Mouse (Mus musculus): ENCODE data around the gene Hoxb4. TPM values are rescaled to one million over a fixed set of nuclear protein-coding genes. Genes with fewer than 3 reads are reported as not detected.

The Hoxb4 gene
- polyA plus RNA-seq, 1 experiment from 2014 or later, result 10.2 TPM

MicroRNAs within 50 kb of the gene (microRNA counts, 519-probe panel; counts per million panel counts)
- 8,053 counts per million, percentile 98 among the panel's probes with 10 or more counts for microRNA mmu-miR-10a

Small RNA genes within 50 kb of the gene (microRNA-seq; reads per million reads assigned to microRNA genes)
- gene Mir10a, result 192,468 reads per million, percentile 100 among the genes with 10 or more reads in this experiment

Other genes starting within 250 kb of the Hoxb4 start
- gene Atp5g1, start 242.6 kb upstream of the Hoxb4 start, polyA plus RNA-seq (2016; fragmentation: Nextera tagmentation; extraction: Ambion mirVana), result 483 and 502 TPM in 2 replicates
- not detected in 2 replicates for gene Calcoco2, start 206.3 kb upstream of the Hoxb4 start, polyA plus RNA-seq (2016; fragmentation: Nextera tagmentation; extraction: Ambion mirVana)
- not detected in 2 replicates for gene Ttll6, start 184.5 kb upstream of the Hoxb4 start, polyA plus RNA-seq (2016; fragmentation: Nextera tagmentation; extraction: Ambion mirVana)
- gene Hoxb13, start 124.0 kb upstream of the Hoxb4 start, polyA plus RNA-seq (2016; fragmentation: Nextera tagmentation; extraction: Ambion mirVana), result 1.1 and 7.6 TPM in 2 replicates
- gene Hoxb9, start 46.8 kb upstream of the Hoxb4 start, polyA plus RNA-seq (2016; fragmentation: Nextera tagmentation; extraction: Ambion mirVana), result 76.1 and 90.5 TPM in 2 replicates
- 35.7 and 53.3 TPM in 2 replicates for gene Hoxb8, start 36.4 kb upstream of the Hoxb4 start, polyA plus RNA-seq (2016; fragmentation: Nextera tagmentation; extraction: Ambion mirVana)
- gene Hoxb7, start 31.6 kb upstream of the Hoxb4 start, polyA plus RNA-seq (2016; fragmentation: Nextera tagmentation; extraction: Ambion mirVana), result 97.1 and 101 TPM in 2 replicates
- gene Hoxb6, start 25.8 kb upstream of the Hoxb4 start, polyA plus RNA-seq (2016; fragmentation: Nextera tagmentation; extraction: Ambion mirVana), result 145 and 151 TPM in 2 replicates
- 79.2 and 94.7 TPM in 2 replicates for gene Hoxb5, start 14.9 kb upstream of the Hoxb4 start, polyA plus RNA-seq (2016; fragmentation: Nextera tagmentation; extraction: Ambion mirVana)
- gene Hoxb3, start 5.1 kb downstream of the Hoxb4 start, polyA plus RNA-seq (2016; fragmentation: Nextera tagmentation; extraction: Ambion mirVana), result 21.2 and 26.5 TPM in 2 replicates
- gene Hoxb2, start 32.3 kb downstream of the Hoxb4 start, polyA plus RNA-seq (2016; fragmentation: Nextera tagmentation; extraction: Ambion mirVana), result 109 and 119 TPM in 2 replicates
- gene Hoxb1, start 47.5 kb downstream of the Hoxb4 start, polyA plus RNA-seq (2016; fragmentation: Nextera tagmentation; extraction: Ambion mirVana), result 8.1 and 8.8 TPM in 2 replicates
- 2.2 and 2.8 TPM in 2 replicates for gene Skap1, start 146.3 kb downstream of the Hoxb4 start, polyA plus RNA-seq (2016; fragmentation: Nextera tagmentation; extraction: Ambion mirVana)